Mouse (Mus musculus): ENCODE data around the gene Alx3.

- TF ChIP-seq CTCF (conservative IDR thresholded peaks at IDR 0.05; ENCODE audit: low read length): no peak
- no peak for TF ChIP-seq NANOG (IDR thresholded peaks at IDR 0.05; ENCODE audit: borderline replicate concordance, low read length)
Measured at GRCm38 (mm10) chr3:107624424-107624823, 29.6 kb downstream of the Alx3 start.
